Mouse (Mus musculus): ENCODE measurements at regions not wholly inside any gene's neighbourhood (a gene's known extent, or its start where the extent isn't known, plus 50 kb on each side); places are given as distances from the start of the nearest gene placed in this dataset.

DNA sequence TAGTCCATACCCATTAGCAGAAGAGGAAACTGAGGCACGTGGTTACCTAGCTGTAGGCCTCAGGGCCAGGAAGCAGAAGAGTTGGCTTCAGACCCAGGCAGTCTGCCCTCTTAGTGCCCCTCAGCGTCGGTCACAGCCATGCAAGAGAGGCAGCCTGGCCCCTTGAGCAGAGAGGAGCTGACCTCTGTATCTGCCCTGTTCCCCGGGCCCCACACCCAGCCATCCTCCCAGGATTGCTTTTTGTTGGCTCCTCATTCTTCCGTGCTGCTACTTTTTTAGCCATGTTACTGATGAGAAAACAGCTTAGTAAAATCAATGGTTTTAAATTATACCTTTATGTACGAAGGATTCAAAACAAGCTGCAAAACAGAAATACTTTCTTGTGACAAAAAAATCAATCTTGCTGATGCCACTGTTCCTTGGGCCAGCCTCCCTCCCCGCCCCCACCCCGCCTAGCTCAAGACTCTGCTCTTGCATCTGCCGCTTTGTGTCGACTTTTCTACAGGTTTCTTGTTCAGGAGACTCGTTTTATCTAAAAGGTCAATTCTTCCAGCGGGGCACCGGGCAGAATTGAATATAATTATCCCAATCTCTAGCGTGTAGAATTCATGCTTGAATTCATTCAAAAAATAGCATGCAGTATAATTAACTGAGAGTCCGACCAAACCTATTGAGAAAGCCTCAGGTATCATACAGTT, 70.8 kb downstream of the Sall1 start:
- no peak for ATAC-seq (ENCODE audit: low FRiP score, low TSS enrichment)
- Histone ChIP-seq H3K4me3 (ENCODE audit: low read length) (no peak overlapping the region), H3K9me3 (ENCODE audit: low read length) (no peaks in the 10 kb centered on the region), H3K27me3 (ENCODE audit: insufficient read depth, low read length) (no peaks in the 10 kb centered on the region), H3K9ac (replicated peaks; ENCODE audit: low read length) (no peak overlapping the region), H3K4me1 (ENCODE audit: insufficient read depth, low read length) (0 out of 2 replicates have a peak, but pooled peaks cover 4% of the 10 kb centered on the region), H3K4me2 (replicated peaks; ENCODE audit: low read depth, low read length) (no peak overlapping the region), H3K27ac (ENCODE audit: low read length) (no peak overlapping the region), H3K36me3 (ENCODE audit: insufficient read depth, low read length) (no peaks in the 10 kb centered on the region)
- WGBS, result 56% methylated on average over 15 of the region's 15 CpGs

- H3K4me1 ChIP-seq (ENCODE audit: insufficient read depth, low read length), result no peaks in the 10 kb centered on the region
- peaks cover 9% of the 10 kb centered on the region for H3K9me3 ChIP-seq (ENCODE audit: low read length)
- no peak overlapping the region for H3K4me2 ChIP-seq (replicated peaks; ENCODE audit: low read depth, low read length)
- H3K9ac ChIP-seq (replicated peaks; ENCODE audit: low read length), result no peak overlapping the region
- no peaks in the 10 kb centered on the region for H3K36me3 ChIP-seq (ENCODE audit: insufficient read depth, low read length)
- ATAC-seq (ENCODE audit: low FRiP score, low TSS enrichment), result no peak
- H3K4me3 ChIP-seq (ENCODE audit: low read length), result no peak overlapping the region
- H3K27ac ChIP-seq (ENCODE audit: low read length), result no peak overlapping the region
- H3K27me3 ChIP-seq (ENCODE audit: insufficient read depth, low read length), result no peaks in the 10 kb centered on the region
Observed at GRCm38 (mm10) chr8:88958843-88959242, 85.1 kb downstream of the Sall1 start.

DNA sequence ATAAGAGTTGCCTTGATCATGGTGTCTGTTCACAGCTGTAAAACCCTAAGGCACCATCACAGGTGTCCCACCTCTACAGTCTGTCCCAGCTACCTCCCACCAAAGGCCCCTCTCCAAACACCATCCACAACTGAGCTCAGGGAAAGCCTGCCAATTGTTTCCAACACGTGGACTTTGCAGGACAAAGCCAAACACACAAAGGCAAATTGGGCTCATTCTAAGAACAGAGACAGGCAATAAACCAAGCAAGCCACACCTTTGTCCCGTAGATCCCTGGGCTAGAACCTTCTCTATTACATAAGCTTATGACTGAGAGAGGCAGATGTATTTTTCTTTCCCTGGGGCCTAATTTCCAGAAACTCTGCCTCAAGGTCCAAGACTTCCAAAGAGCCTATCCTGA, 90.8 kb downstream of the Sall1 start:
- H3K4me2 ChIP-seq (replicated peaks; ENCODE audit: low read depth, low read length), result no peak overlapping the region
- WGBS, result 51% methylated on average over 2 of the region's 2 CpGs
- no peak overlapping the region for H3K4me3 ChIP-seq (ENCODE audit: low read length)
- no peaks in the 10 kb centered on the region for H3K27me3 ChIP-seq (ENCODE audit: insufficient read depth, low read length)
- no peaks in the 10 kb centered on the region for H3K36me3 ChIP-seq (ENCODE audit: insufficient read depth, low read length)
- H3K9ac ChIP-seq (replicated peaks; ENCODE audit: low read length), result no peak overlapping the region
- H3K27ac ChIP-seq (ENCODE audit: low read length), result no peak overlapping the region
- peaks cover 9% of the 10 kb centered on the region for H3K9me3 ChIP-seq (ENCODE audit: low read length)
- ATAC-seq (ENCODE audit: low FRiP score, low TSS enrichment), result no peak
- H3K4me1 ChIP-seq (ENCODE audit: insufficient read depth, low read length), result no peaks in the 10 kb centered on the region

DNA sequence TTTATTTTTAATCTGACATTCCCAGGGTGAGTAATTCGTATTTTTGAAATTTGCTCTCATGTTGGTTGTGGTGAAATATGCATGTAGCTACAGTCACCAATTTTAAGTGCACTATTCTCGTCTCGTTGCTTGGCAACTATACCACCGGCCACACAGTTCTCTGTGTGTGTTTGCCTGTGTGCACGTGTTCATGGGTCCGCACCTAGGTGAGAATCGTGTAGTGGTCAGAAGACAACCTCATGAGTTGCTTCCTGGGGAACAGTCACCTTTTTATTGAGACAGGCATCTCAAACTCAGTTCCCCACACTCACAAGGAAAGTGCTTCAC, 92.2 kb downstream of the Sall1 start:
- Histone ChIP-seq H3K4me3 (ENCODE audit: low read length) (no peak overlapping the region), H3K36me3 (ENCODE audit: insufficient read depth, low read length) (no peaks in the 10 kb centered on the region), H3K27ac (ENCODE audit: low read length) (no peak overlapping the region), H3K9me3 (ENCODE audit: low read length) (peaks cover 2% of the 10 kb centered on the region; the same call in 1 of the 2 replicates), H3K9ac (replicated peaks; ENCODE audit: low read length) (no peak overlapping the region), H3K27me3 (ENCODE audit: insufficient read depth, low read length) (no peaks in the 10 kb centered on the region), H3K4me2 (replicated peaks; ENCODE audit: low read depth, low read length) (no peak overlapping the region), H3K4me1 (ENCODE audit: insufficient read depth, low read length) (no peaks in the 10 kb centered on the region)
- ATAC-seq (ENCODE audit: low FRiP score, low TSS enrichment), result no peak
- 90% methylated on average over 7 of the region's 7 CpGs for WGBS

GRCm38 (mm10) chr8:88951145-88951828, 92.7 kb downstream of the Sall1 start:
- 90% methylated on average over 16 of the region's 16 CpGs for WGBS
- Histone ChIP-seq H3K4me2 (replicated peaks; ENCODE audit: low read depth, low read length) (no peak overlapping the region), H3K4me1 (ENCODE audit: insufficient read depth, low read length) (no peaks in the 10 kb centered on the region), H3K27ac (ENCODE audit: low read length) (no peak overlapping the region), H3K4me3 (ENCODE audit: low read length) (no peak overlapping the region), H3K27me3 (ENCODE audit: insufficient read depth, low read length) (no peaks in the 10 kb centered on the region), H3K9me3 (ENCODE audit: low read length) (no peaks in the 10 kb centered on the region), H3K9ac (replicated peaks; ENCODE audit: low read length) (no peak overlapping the region), H3K36me3 (ENCODE audit: insufficient read depth, low read length) (no peaks in the 10 kb centered on the region)
- no peak for ATAC-seq (ENCODE audit: low FRiP score, low TSS enrichment)

GRCm38 (mm10) chr8:88949975-88950374, 94.0 kb downstream of the Sall1 start:
- Histone ChIP-seq H3K36me3 (ENCODE audit: insufficient read depth, low read length) (no peaks in the 10 kb centered on the region), H3K27me3 (ENCODE audit: insufficient read depth, low read length) (no peaks in the 10 kb centered on the region), H3K9me3 (ENCODE audit: low read length) (no peaks in the 10 kb centered on the region), H3K4me1 (ENCODE audit: insufficient read depth, low read length) (no peaks in the 10 kb centered on the region), H3K27ac (ENCODE audit: low read length) (no peak overlapping the region), H3K4me2 (replicated peaks; ENCODE audit: low read depth, low read length) (no peak overlapping the region), H3K9ac (replicated peaks; ENCODE audit: low read length) (no peak overlapping the region), H3K4me3 (ENCODE audit: low read length) (no peak overlapping the region)
- WGBS, result 94% methylated on average over 6 of the region's 6 CpGs
- ATAC-seq (ENCODE audit: low FRiP score, low TSS enrichment), result no peak

DNA sequence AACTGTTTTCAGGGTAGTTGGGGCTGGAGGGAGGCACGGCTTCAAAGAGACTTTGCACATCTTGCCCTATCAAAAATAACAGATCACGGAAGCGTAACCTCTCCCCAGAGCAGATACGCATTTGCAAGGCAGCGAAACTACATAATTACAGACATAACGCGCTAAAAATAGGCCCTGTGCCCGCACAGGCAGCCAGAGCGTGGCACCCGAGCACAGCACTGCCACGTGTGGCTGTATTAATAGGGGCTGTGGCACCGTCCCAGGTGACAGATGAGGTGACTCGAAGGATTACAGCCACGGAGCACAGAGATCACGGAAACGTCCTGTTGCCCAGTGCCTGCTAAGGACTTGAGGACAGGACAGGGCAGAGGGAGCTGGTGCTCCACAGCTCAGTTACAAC, 95.0 kb downstream of the Sall1 start:
- Histone ChIP-seq H3K36me3 (ENCODE audit: insufficient read depth, low read length) (no peaks in the 10 kb centered on the region), H3K9me3 (ENCODE audit: low read length) (no peaks in the 10 kb centered on the region), H3K4me2 (replicated peaks; ENCODE audit: low read depth, low read length) (no peak overlapping the region), H3K9ac (replicated peaks; ENCODE audit: low read length) (no peak overlapping the region), H3K4me1 (ENCODE audit: insufficient read depth, low read length) (no peaks in the 10 kb centered on the region), H3K27ac (ENCODE audit: low read length) (no peak overlapping the region), H3K4me3 (ENCODE audit: low read length) (no peak overlapping the region), H3K27me3 (ENCODE audit: insufficient read depth, low read length) (no peaks in the 10 kb centered on the region)
- no peak for ATAC-seq (ENCODE audit: low FRiP score, low TSS enrichment)
- 89% methylated on average over 16 of the region's 16 CpGs for WGBS

DNA sequence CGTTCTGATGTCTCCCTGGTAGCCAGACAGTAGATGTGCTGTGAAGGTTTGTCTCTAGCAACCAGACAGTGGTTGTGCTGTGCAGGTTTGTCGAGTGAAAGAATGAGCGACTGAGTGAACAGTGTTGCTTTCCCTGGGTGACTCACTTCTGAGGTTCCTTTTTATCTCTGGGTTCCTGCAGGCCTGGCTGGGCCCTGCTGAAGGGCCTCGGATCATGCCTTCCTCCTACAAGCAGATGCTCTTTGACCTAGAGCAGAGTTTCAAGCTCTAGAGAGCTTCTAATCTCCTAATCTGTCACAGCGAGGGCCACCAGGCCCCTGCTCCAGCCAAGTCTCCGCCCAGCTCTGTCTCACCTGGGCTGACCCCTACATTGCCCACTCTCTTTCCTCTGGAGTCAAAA, 95.6 kb downstream of the Sall1 start:
- Histone ChIP-seq H3K36me3 (ENCODE audit: insufficient read depth, low read length) (no peaks in the 10 kb centered on the region), H3K27me3 (ENCODE audit: insufficient read depth, low read length) (no peaks in the 10 kb centered on the region), H3K4me1 (ENCODE audit: insufficient read depth, low read length) (no peaks in the 10 kb centered on the region), H3K9ac (replicated peaks; ENCODE audit: low read length) (no peak overlapping the region), H3K4me2 (replicated peaks; ENCODE audit: low read depth, low read length) (no peak overlapping the region), H3K9me3 (ENCODE audit: low read length) (no peaks in the 10 kb centered on the region), H3K27ac (ENCODE audit: low read length) (no peak overlapping the region), H3K4me3 (ENCODE audit: low read length) (no peak overlapping the region)
- ATAC-seq (ENCODE audit: low FRiP score, low TSS enrichment), result no peak
- 70% methylated on average over 6 of the region's 6 CpGs for WGBS

GRCm38 (mm10) chr8:88947384-88947783, 96.6 kb downstream of the Sall1 start:
- Histone ChIP-seq H3K9me3 (ENCODE audit: low read length) (no peaks in the 10 kb centered on the region), H3K9ac (replicated peaks; ENCODE audit: low read length) (no peak overlapping the region), H3K4me3 (ENCODE audit: low read length) (no peak overlapping the region), H3K4me2 (replicated peaks; ENCODE audit: low read depth, low read length) (no peak overlapping the region), H3K4me1 (ENCODE audit: insufficient read depth, low read length) (no peaks in the 10 kb centered on the region), H3K27me3 (ENCODE audit: insufficient read depth, low read length) (no peaks in the 10 kb centered on the region), H3K27ac (ENCODE audit: low read length) (no peak overlapping the region), H3K36me3 (ENCODE audit: insufficient read depth, low read length) (no peaks in the 10 kb centered on the region)
- 79% methylated on average over 3 of the region's 3 CpGs for WGBS
- no peak for ATAC-seq (ENCODE audit: low FRiP score, low TSS enrichment)

- WGBS, result 56% methylated on average over 8 of the region's 8 CpGs
- no peak for ATAC-seq (ENCODE audit: low FRiP score, low TSS enrichment)
- H3K9me3 ChIP-seq (ENCODE audit: low read length), result no peaks in the 10 kb centered on the region
Observed at GRCm38 (mm10) chr8:88945656-88946055, 98.3 kb downstream of the Sall1 start.

More at GRCm38 (mm10) chr8:88945656-88946055, 98.3 kb downstream of the Sall1 start:
- H3K27me3 ChIP-seq (ENCODE audit: insufficient read depth, low read length), result no peaks in the 10 kb centered on the region
- no peak overlapping the region for H3K4me2 ChIP-seq (replicated peaks; ENCODE audit: low read depth, low read length)
- H3K27ac ChIP-seq (ENCODE audit: low read length), result no peak overlapping the region
- no peak overlapping the region for H3K4me3 ChIP-seq (ENCODE audit: low read length)
- H3K36me3 ChIP-seq (ENCODE audit: insufficient read depth, low read length), result no peaks in the 10 kb centered on the region
- no peaks in the 10 kb centered on the region for H3K4me1 ChIP-seq (ENCODE audit: insufficient read depth, low read length)
- no peak overlapping the region for H3K9ac ChIP-seq (replicated peaks; ENCODE audit: low read length)

Measured in kidney, embryonic 16.5 days (tissue).